Mouse (Mus musculus) E14TG2a.4 (cell line): ENCODE measurements around the gene Ltf.

Experiments
- CTCF ChIP-seq: conservative IDR thresholded peaks from 2 replicates; pipeline ENCODE4 v1.5.1; 2014; ENCODE audit warnings: low read length
- NANOG ChIP-seq: IDR thresholded peaks from 2 replicates; pipeline ENCODE4 v1.6.1; 2014; ENCODE audit warnings: borderline replicate concordance, low read length, mixed read lengths

DNA sequence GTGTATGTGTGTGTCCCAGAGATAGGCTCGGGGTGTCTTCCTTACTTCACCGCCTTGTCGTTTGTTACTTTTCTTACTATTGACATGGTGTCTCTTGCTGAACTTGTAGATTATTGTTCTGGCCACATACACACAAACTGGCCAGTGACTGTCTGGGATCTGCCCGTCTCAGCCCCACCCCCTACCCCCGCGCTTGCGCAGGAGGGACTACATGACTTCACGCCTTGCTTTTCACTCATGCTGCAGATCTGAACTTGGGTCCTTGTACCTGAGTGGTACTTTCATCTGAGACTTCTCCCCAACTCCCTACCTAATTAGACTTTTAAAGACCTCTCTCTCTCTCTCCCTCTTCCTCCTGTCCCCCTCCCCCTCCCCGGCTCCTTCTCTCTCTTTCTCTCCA lies 35.0 kb upstream of the Ltf start:
- TF ChIP-seq CTCF: no peak
- no peak for TF ChIP-seq NANOG
